Mouse (Mus musculus) T-helper 17 cell (primary cell): ENCODE results near the gene Zfp46.

Source experiments
- in situ Hi-C, 2 experiments: fragments of 300-600 bp; cut with MboI, MseI; formaldehyde crosslinking; loops; 1 replicate in 1 of 2; 2 replicates in 1 of 2; pipeline ENCODE4 v1.15.1; 2025; ENCODE audit warnings: high pct_unique_total_duplicates in 2 of 2

Gene Zfp46

DNA sequence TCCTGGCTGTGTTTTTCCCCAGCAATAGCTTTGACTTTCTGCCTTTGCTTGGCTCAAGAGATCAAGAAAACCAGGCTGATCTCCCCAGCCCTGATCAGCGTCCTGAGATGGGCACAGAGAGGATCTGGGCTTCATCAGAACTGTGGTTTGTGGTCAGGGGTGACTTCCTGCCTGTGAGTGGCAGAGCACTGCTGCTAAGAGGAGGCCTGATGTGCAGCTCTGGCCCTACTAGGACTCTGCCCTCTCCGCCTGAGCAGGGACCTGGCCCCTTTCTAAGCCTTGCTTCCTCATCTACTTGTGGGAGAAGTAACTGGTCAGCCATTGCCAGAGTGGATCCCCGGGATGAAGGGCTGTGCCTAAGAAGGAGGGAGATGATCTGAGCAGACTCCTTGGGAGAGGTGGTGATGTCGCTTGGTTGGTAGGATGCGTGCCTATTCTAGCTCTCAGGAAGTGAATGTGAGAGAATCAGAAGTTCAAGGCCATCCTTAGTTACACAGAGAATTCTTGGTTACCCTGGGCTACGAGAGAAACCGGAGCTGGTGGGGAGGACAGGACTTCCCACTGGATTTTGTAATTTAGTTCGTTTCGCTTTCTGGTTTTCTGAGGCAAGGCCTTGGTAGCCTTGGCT, 17.7 kb upstream of the Zfp46 start:
- in situ Hi-C loops: no loop called here

- in situ Hi-C loops: no loop called here
These were observed 15.6 kb upstream of the Zfp46 start for GRCm38 (mm10) chr4:136268912-136269311.

DNA sequence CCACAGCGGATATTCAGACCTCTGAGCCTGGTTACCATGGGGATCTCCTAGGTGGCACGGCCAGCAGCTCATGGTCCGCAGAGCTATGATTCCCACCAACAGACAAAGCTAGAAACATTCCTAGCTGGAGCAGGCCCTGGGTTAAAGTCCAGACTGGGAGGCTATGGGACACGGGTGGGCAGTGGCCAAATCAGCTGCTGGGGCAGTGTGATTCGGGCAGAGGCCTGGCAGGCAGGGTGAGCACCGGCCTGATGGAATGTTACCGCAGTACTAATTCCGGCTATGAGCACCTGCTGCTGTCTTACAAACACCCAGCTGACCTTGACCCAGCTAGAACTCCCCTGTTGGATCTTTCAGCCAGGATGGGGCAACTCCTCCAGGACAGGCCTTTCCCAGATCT, 13.8 kb upstream of the Zfp46 start:
- in situ Hi-C loops: no loop called here

- in situ Hi-C loops: no loop called here
These were observed 3.4 kb upstream of the Zfp46 start for GRCm38 (mm10) chr4:136281097-136281496.

- in situ Hi-C loops: no loop called here
These were observed 2.9 kb upstream of the Zfp46 start for GRCm38 (mm10) chr4:136281611-136282010.

- in situ Hi-C loops: no loop called here
These were observed 1.6 kb upstream of the Zfp46 start for GRCm38 (mm10) chr4:136282621-136283480.

DNA sequence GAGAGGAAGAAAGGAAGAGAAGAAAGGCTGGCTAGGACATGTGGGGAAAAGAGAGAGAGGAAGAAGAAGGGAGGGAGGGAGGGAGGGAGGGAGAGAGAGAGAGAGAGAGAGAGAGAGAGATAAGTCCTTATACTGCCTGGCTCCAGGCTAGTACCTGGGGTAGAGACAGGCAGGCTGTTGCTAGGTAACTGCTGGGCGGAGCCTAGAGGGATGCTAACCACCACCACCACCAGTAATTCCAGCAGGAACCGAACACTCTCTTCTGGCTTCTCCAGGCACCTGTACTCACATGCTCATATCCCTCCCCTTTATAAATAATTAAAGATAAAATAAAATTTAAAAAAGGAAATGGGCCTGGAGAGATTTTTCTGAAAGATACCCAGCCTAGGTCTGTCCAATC, 700 bp upstream of the Zfp46 start:
- in situ Hi-C loops: no loop called here

DNA sequence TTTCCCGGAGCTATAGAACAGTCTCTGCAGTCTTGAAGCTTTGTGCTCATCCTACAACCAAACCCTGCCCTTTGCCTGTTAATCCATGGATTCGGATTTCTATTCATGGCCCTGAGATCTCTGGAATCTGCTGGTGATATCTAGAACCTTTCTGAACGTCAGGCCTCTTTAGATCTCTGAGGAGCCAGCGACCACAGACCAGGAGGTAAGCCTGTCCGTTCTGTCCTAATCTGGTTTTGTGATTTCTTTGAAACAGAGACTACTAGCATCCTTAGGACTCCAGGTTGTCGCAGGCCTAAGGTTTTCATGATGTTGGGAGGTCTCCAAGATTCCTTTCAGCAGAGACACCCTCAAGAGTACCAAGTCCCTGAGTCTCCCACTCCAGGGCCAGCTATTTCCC, 408 bp downstream of the Zfp46 start:
- in situ Hi-C loops: no loop called here

DNA sequence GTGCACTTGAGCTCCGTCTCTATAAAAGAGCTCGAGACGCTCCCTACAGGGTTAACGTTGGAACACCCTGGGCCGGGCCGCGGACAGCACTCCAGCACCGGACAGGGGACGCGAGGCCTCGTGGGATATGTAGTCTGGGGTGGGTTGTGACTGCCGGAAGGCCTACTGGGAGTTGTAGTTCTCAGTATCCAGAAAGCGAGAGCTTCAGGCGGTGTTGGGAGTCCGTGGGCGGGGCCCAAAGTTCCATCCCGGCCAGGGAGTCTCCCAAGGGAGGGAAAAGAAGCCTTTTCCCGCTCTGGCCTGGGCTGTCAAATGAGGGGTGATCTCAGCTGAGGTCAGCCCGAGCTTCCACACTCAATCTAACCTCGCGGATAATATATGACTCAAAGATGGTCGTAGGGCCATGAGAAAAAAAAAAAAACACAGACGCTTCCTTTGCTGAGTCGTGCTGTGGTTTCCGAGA, 896 bp downstream of the Zfp46 start:
- in situ Hi-C loops: no loop called here

DNA sequence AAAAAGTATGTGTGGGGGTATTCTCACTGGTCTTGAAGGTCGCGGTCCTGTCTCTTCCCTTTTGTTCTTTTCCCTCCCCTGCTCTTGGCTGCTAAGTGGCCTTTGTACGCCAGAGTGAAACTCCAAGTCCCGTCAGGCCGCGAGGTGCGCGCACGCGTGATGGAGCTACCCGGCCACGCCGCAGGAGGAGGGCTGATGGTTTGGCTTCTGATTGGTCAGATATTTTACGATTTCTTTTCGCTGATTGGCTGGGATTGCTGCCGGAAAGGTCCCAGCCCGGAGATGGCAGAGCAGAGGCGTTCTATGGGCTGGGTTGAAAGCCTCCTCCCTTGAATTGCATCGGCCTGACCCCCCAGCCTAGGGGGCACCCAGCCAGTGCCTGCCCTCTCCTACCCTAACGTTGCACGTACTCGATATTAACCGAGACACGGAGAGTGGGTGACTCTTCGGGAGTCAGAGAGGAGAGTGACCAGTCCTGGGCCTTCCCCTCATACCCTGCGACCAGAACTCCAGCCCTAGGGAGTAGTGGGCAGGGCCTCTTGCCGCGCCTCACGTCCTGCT, 1.4 kb downstream of the Zfp46 start:
- in situ Hi-C loops: no loop called here

- in situ Hi-C loops: no loop called here
These were observed 5.7 kb downstream of the Zfp46 start for GRCm38 (mm10) chr4:136289918-136290780.

DNA sequence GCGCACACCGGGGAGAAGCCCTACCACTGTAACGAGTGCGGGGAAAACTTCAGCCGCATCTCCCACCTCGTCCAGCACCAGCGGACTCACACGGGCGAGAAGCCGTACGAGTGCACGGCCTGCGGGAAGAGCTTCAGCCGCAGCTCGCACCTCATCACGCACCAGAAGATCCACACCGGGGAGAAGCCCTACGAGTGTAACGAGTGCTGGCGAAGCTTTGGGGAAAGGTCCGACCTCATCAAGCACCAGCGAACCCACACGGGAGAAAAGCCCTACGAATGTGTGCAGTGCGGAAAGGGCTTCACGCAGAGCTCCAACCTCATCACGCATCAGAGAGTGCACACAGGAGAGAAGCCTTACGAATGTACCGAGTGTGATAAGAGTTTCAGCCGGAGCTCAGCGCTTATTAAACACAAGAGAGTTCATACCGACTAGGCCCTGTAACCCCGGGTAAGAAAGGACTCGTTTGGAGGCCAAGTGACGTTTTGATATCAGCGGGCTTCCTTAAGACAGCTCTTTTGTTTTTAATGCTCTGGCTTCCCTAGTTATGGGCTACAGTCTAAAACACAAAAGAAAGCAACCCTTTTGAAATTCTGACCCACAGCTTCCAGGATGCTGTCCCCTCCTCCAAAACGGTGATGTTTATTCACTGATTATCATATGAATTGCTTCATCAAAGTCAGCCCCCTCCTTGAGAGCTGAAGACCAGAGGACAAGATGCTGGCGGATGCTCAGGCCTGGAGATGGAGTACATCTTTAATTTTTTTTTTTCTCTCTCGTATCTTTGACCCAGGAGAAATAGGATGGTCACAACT, 6.5 kb downstream of the Zfp46 start:
- in situ Hi-C loops: no loop called here

GRCm38 (mm10) chr4:136291692-136292091, 7.2 kb downstream of the Zfp46 start:
- in situ Hi-C loops: no loop called here

- in situ Hi-C loops: no loop called here
These were observed 11.5 kb downstream of the Zfp46 start for GRCm38 (mm10) chr4:136295941-136296340.

- in situ Hi-C loops: no loop called here
These were observed 18.0 kb downstream of the Zfp46 start for GRCm38 (mm10) chr4:136302462-136302861.

DNA sequence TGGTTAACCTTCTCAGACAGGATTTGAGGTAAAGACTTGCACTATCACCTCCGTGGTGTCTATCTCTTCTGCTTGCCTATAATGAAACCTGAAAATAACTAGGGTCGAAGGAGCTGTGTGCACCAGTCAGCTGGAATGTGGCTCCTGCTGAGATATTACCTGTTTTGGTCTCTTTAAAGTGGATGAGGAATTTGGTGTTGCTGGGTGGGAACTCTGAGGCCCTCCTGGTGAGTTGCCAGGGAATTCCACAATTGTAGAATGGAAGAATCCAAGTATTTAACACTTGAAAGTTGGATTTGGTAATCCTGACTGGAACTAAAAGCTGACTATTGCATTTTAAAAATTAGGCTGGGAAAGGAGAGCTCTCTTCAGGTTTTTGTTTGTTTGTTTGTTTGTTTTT, 19.7 kb downstream of the Zfp46 start:
- in situ Hi-C loops: no loop called here

- in situ Hi-C loops: no loop called here
These were observed 23.9 kb downstream of the Zfp46 start for GRCm38 (mm10) chr4:136308355-136308754.

DNA sequence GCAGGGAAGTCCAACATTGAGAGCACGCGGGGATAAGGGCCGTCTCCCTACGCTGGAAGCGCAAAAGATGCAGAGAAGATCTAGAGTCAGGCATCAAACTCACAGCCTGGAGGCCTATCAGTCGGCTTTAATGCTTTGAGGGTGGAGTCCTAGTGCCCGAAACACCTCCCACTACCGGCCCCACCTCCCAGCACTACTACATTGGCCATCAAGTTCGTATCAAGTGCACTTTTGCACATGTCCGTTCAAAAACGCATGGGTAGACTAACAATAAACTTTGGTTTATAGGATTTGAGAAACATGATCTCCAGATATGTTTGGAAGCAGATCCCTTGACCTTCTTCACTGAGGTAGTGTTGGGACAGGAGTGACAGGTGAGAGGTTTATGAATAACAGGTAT, 25.3 kb downstream of the Zfp46 start:
- in situ Hi-C loops: no loop called here

- in situ Hi-C loops: no loop called here
These were observed 26.0 kb downstream of the Zfp46 start, which contains the start of gene Hnrnpr for GRCm38 (mm10) chr4:136310229-136311041. TSS of gene Hnrnpr (plus strand) at chr4:136310942.
